Mouse (Mus musculus): ENCODE results near the gene Sema5b.

The Sema5b gene

GRCm38 (mm10) chr16:35596241-35596640 is 55.3 kb downstream of the Sema5b start:
- no peak for DNase-seq

GRCm38 (mm10) chr16:35596661-35597350 is 55.9 kb downstream of the Sema5b start:
- no peak for DNase-seq

GRCm38 (mm10) chr16:35597991-35598390 is 57.0 kb downstream of the Sema5b start:
- DNase-seq, result no peak

- no peak for DNase-seq
Observed at GRCm38 (mm10) chr16:35598802-35599201, 57.9 kb downstream of the Sema5b start.

GRCm38 (mm10) chr16:35600282-35600681 is 59.3 kb downstream of the Sema5b start:
- DNase-seq, result no peak

GRCm38 (mm10) chr16:35601426-35601825 is 60.5 kb downstream of the Sema5b start:
- no peak for DNase-seq

- DNase-seq, result no peak
Observed at GRCm38 (mm10) chr16:35602529-35602928, 61.6 kb downstream of the Sema5b start.

- DNase-seq, result peak; percentile 29
Observed at GRCm38 (mm10) chr16:35603729-35604522, 63.0 kb downstream of the Sema5b start.

- no peak for DNase-seq
Observed at GRCm38 (mm10) chr16:35607250-35607649, 66.3 kb downstream of the Sema5b start.

GRCm38 (mm10) chr16:35608244-35608643 is 67.3 kb downstream of the Sema5b start:
- no peak for DNase-seq

- DNase-seq, result no peak
Observed at GRCm38 (mm10) chr16:35609561-35609960, 68.6 kb downstream of the Sema5b start.

GRCm38 (mm10) chr16:35613851-35614804 is 73.2 kb downstream of the Sema5b start:
- DNase-seq, result no peak

- DNase-seq, result no peak
Observed at GRCm38 (mm10) chr16:35617732-35618131, 76.8 kb downstream of the Sema5b start.

GRCm38 (mm10) chr16:35623026-35623425 is 82.1 kb downstream of the Sema5b start:
- no peak for DNase-seq

- no peak for DNase-seq
Observed at GRCm38 (mm10) chr16:35623986-35624385, 83.0 kb downstream of the Sema5b start.

GRCm38 (mm10) chr16:35624877-35625276 is 83.9 kb downstream of the Sema5b start:
- no peak for DNase-seq

GRCm38 (mm10) chr16:35625286-35626020 is 84.5 kb downstream of the Sema5b start:
- DNase-seq, result no peak

- DNase-seq, result peak; percentile 78
Observed at GRCm38 (mm10) chr16:35627992-35628607, 87.2 kb downstream of the Sema5b start.

GRCm38 (mm10) chr16:35630470-35631183 is 89.7 kb downstream of the Sema5b start:
- DNase-seq, result peak; percentile 47

GRCm38 (mm10) chr16:35633058-35633457 is 92.1 kb downstream of the Sema5b start:
- no peak for DNase-seq

GRCm38 (mm10) chr16:35634971-35635370 is 94.0 kb downstream of the Sema5b start:
- no peak for DNase-seq
